Mouse (Mus musculus) small intestine, adult 2 months (tissue): ENCODE data around the gene Rsc1a1. TPM values are rescaled to one million over a fixed set of nuclear protein-coding genes. Genes with fewer than 3 reads are reported as not detected.

ENCODE experiments used
- H3K27ac ChIP-seq: fragments of 200-500 bp; 2 replicates; pipeline ENCODE4 v1.5.1; 2012; ENCODE audit warnings: low read depth, low read length, control low read depth, inconsistent platforms; ENCODE audit not compliant: insufficient read depth
- H3K27me3 ChIP-seq: fragments of 200-500 bp; 2 replicates; pipeline ENCODE4 v1.6.1; 2012; ENCODE audit warnings: mild to moderate bottlenecking, moderate library complexity, low read length, inconsistent platforms; ENCODE audit not compliant: control insufficient read depth, insufficient read depth
- H3K36me3 ChIP-seq: fragments of 200-500 bp; 2 replicates; pipeline ENCODE4 v1.6.1; 2012; ENCODE audit warnings: mild to moderate bottlenecking, low read length, control low read depth, inconsistent platforms; ENCODE audit not compliant: control insufficient read depth, insufficient read depth
- H3K4me1 ChIP-seq: fragments of 200-500 bp; 2 replicates; pipeline ENCODE4 v1.6.1; 2012; ENCODE audit warnings: low read length, inconsistent platforms, mixed read lengths; ENCODE audit not compliant: control insufficient read depth, insufficient read depth, insufficient read length
- H3K4me3 ChIP-seq: fragments of 200-500 bp; 2 replicates; pipeline ENCODE4 v1.5.1; 2012; ENCODE audit warnings: low read depth, mild to moderate bottlenecking, control low read depth, inconsistent platforms, low read length, moderate library complexity
- CTCF ChIP-seq: fragments of 200-500 bp; IDR thresholded peaks from 2 replicates; pipeline ENCODE4 v1.5.1; 2012; ENCODE audit warnings: low read depth, mild to moderate bottlenecking, control low read depth, inconsistent platforms, low read length, moderate library complexity, mixed read lengths; ENCODE audit not compliant: insufficient replicate concordance, insufficient read length; ENCODE audit errors: extremely low read depth
- POLR2A ChIP-seq: fragments of 200-500 bp; IDR thresholded peaks from 2 replicates; pipeline ENCODE4 v1.6.1; 2012; ENCODE audit warnings: low read depth, mild to moderate bottlenecking, control low read depth, inconsistent platforms, low read length, moderate library complexity
- WGBS: fragments of 180-500 bp; shearing (Covaris S2); methylation state at CpG from one replicate; pipeline ENCODE4 v1.1.7; 2018; 5-methylcytosine and 5-hydroxymethylcytosine counted together
- polyA plus RNA-seq: library from polyadenylated mRNA; depleted of rRNA; stranded (reverse); fragments of >200 nt; gene quantifications from 2 replicates; pipeline ENCODE4 v1.2.3, GENCODE M21; 2012

Rsc1a1 gene
- polyA plus RNA-seq, 1 experiment, result 16.5 TPM

DNA sequence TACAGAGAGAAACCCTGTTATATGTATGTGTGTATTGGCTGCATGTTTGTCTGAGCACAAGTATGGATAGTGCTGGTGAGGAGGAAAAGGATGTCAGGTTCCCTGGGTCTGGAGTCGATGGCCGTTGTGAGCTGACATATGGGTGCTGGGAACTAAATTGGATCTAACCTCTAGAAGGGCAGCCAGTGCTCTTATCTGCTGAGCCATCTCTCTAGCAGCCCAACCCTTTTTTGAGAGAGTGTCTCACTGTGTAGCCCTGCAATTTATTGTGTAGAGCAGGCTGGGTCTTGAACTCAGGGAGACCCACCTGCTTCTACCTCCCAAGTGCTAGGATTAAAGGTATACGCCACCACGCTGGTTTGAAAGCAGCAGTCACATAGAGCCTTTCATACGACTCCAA lies 39.9 kb upstream of the Rsc1a1 start:
- H3K27ac ChIP-seq, result peak overlapping the region; percentile 92
- WGBS, result 21% methylated on average over 5 of the region's 5 CpGs
- no peaks in the 10 kb centered on the region for H3K27me3 ChIP-seq
- H3K4me1 ChIP-seq, result peaks cover 40% of the 10 kb centered on the region
- H3K36me3 ChIP-seq, result peaks cover 1% of the 10 kb centered on the region; the same call in 1 of the 2 replicates
- no peak for TF ChIP-seq POLR2A
- TF ChIP-seq CTCF, result no peak
- no peak overlapping the region for H3K4me3 ChIP-seq

DNA sequence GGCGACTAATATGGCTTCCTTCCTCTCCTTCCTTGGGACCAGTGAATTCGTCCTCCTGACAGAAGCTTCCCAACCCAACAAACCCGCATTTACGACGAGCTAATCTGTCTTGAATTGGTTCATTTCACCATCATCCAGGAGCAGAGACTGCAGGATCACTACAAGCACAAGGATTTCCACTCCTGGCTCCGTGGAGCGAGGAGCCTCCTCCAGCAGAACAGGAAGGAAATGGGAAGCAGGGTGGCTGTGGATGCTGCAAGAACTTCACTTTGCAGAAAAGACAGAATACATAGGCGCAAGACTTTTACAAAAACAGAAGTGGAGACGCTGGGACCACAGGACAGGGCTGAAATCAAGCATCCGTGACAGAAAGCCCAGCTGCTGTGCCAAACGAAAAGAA lies 39.2 kb upstream of the Rsc1a1 start:
- peaks cover 35% of the 10 kb centered on the region for H3K4me1 ChIP-seq
- 66% methylated on average over 11 of the region's 11 CpGs for WGBS

DNA sequence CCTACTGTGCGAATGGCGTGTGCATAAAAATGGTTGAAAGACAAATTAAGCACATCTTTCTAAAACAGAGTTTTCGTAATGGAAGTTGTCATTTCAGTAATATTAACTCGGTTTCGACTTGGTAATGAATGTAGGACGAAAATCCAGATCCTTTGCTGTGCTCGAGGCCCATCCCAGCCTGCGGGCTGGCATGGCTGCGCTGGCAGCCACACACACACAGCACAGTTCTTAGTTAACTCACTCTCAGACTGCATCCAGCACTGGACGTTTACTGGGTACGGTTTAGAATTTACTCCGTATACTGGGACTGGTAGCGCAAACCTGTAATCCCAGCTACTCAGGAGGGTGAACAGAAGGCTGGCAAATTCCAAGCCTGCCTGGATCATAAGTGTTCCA lies 38.3 kb upstream of the Rsc1a1 start:
- Histone ChIP-seq H3K27ac (peak overlapping the region; percentile 34; the same call in 1 of the 2 replicates), H3K4me3 (peak overlapping the region; percentile 88), H3K4me1 (peaks cover 35% of the 10 kb centered on the region), H3K36me3 (peaks cover 7% of the 10 kb centered on the region; the same call in 1 of the 2 replicates), H3K27me3 (no peaks in the 10 kb centered on the region)
- TF ChIP-seq POLR2A (no peak), CTCF (no peak; the same call in 1 of the 2 replicates)
- 6% methylated on average over 13 of the region's 13 CpGs for WGBS

More for the DNA sequence above, 39.2 kb upstream of the Rsc1a1 start:
- no peak for TF ChIP-seq CTCF
- TF ChIP-seq POLR2A, result no peak
- no peak overlapping the region for H3K4me3 ChIP-seq
- peak overlapping the region; percentile 92; the same call in 1 of the 2 replicates for H3K27ac ChIP-seq
- H3K36me3 ChIP-seq, result peaks cover 7% of the 10 kb centered on the region; the same call in 1 of the 2 replicates
- no peaks in the 10 kb centered on the region for H3K27me3 ChIP-seq

DNA sequence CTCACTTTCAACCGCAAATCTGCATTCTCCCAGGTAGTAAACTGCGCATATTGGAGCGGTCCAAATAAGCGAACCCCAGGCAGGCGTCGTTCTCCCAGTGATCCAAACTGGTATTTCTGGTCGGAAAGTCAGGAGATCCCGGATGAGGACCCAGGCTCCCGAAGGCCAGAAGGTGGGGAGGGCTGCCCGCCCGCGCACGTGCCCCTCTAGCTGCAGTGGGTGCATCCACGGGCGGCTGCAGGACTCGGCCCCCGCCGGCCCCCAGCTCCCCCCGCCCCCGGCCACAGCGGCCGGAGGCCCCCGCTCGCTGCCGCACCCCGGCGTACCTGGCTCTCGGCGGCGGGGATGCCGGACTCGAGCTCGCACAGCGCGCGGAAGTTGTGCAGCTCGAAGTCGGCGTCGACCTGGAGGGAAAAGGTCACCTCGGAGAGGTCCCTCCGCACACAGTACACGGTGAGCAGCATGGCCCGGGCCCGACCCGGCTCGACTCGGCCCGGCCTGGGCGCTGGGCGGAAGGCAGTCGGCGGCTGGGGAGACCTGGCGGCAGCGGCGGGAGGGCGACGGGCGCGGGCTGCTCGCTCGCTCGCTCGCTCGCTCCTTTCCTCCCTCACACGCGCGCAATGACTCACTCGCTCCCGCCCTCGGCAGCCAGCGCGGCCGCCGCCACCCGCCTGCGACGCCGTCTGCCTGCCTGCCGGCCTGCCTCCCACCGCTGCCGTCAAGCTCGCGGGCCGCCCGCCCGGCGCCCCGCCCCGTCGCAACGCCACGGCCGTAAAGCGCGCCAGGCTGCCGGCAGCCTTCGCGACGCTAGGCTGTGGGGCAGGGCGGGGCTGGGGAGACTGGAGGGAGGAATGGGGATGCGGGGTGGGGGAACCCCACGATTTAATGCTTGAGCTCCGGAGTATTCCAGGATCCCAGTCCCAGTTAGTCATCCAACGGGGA lies 37.6 kb upstream of the Rsc1a1 start, which contains the start of gene Ddi2:
Ddi2 (minus strand) TSS at position 689 of the 942 bp plus-strand sequence.
- peak within 1 kb of the TSS; percentile 96 for H3K27ac ChIP-seq
- TF ChIP-seq CTCF, result no peak
- TF ChIP-seq POLR2A, result peak; percentile 96
- H3K4me1 ChIP-seq, result peaks cover 29% of the 10 kb centered on the region
- under 1% methylated on average over 105 of the region's 105 CpGs for WGBS
- peak within 1 kb of the TSS; percentile 88 for H3K4me3 ChIP-seq
- H3K27me3 ChIP-seq, result no peaks in the 10 kb centered on the region
- peaks cover 9% of the 10 kb centered on the region; the same call in 1 of the 2 replicates for H3K36me3 ChIP-seq

DNA sequence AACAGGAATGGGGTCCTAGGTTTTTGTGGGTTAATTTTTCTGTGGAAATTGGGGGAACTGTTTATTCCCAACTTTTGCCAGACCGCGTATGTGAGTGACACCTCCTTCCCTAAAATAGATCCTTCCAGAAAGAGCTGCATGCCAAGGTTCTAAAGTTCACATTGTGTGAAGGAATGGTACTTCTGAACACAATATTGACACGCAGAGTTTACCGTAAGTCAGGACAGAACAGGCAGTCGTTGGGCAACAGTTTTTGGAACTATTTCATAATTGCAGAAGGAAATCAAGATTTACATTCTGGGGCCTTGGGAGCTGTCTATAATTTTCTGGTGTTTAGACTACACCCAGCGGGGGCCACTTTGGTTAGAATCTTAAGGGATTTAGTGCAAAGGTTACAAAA lies 36.6 kb upstream of the Rsc1a1 start:
- peaks cover 21% of the 10 kb centered on the region for H3K4me1 ChIP-seq
- peaks cover 11% of the 10 kb centered on the region; the same call in 1 of the 2 replicates for H3K36me3 ChIP-seq
- no peak for TF ChIP-seq CTCF
- no peak for TF ChIP-seq POLR2A
- WGBS, result 6% methylated on average over 6 of the region's 6 CpGs
- peak overlapping the region; percentile 78 for H3K27ac ChIP-seq
- H3K27me3 ChIP-seq, result no peaks in the 10 kb centered on the region
- H3K4me3 ChIP-seq, result peak overlapping the region; percentile 88; the same call in 1 of the 2 replicates

DNA sequence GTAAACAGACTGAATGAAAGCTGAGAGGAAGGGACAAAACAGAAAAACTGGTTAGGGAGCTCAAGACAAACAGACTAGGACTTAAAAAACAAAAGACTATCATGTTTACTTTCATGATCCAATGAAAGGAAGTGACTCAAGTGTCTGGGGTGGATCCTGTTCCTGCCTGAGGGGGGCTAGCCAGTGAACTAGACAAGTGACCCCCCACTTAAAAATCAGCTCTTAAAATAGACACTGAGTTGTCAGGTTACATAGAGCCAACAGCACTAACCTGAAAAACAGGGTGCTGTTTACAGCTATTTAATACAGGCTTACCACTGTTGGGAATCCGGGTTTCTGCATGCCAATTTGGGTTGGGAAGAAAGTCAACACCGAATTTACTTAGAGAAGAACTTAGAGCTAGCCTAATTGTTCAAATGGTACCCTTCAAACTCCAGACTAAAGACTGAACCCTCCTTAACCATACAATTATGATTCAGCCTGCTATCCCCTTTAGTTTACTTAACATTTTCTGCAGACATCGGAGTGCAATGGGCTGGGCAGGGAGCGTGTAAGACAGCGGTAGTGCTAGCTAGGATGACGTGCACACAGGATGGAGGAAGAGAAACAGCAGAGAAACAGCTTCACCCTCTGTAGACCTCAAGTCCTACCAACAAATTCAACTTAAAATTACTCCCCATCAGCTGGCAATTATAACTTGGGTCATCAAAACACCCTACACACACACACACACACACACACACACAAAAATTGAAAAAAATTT lies 35.5 kb upstream of the Rsc1a1 start:
- Histone ChIP-seq H3K4me3 (no peak overlapping the region), H3K4me1 (peaks cover 15% of the 10 kb centered on the region), H3K36me3 (peaks cover 15% of the 10 kb centered on the region), H3K27me3 (no peaks in the 10 kb centered on the region), H3K27ac (peak overlapping the region; percentile 78)
- 10% methylated on average over 6 of the region's 6 CpGs for WGBS
- TF ChIP-seq CTCF (no peak), POLR2A (no peak)

DNA sequence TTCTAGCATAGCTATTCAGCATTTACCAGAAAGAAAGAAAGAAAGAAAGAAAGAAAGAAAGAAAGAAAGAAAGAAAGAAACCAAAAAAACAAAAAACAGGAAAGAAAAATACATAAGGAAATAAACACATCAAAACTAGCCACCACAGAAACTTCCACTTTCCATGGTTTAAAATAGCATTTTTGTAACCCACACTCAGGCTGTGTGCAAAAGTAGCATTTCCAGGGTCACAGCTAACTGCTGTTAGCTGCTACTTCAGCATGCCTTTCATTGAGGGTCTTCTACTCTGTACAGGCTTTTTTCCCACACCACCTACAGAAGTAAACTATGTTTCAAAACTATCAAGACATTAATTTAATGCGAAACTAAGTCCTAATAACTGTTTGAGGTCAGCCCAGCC lies 33.9 kb upstream of the Rsc1a1 start:
- 57% methylated on average over 1 of the region's 1 CpGs for WGBS
- H3K27me3 ChIP-seq, result no peaks in the 10 kb centered on the region
- H3K27ac ChIP-seq, result peak overlapping the region; percentile 45; the same call in 1 of the 2 replicates
- H3K4me3 ChIP-seq, result no peak overlapping the region
- H3K36me3 ChIP-seq, result peaks cover 15% of the 10 kb centered on the region
- TF ChIP-seq CTCF, result no peak
- TF ChIP-seq POLR2A, result no peak
- peaks cover 9% of the 10 kb centered on the region for H3K4me1 ChIP-seq
